Mouse (Mus musculus): Measurements from ENCODE around the gene Tuba1c. TPM values are rescaled to one million over a fixed set of nuclear protein-coding genes. Genes with fewer than 3 reads are reported as not detected.
A peak's percentile ranks its signal among the peaks of the same experiment; 100 is the strongest.

Tuba1c gene
- polyA plus RNA-seq (2017; shearing (Covaris generic)), result 100 to 1,000 TPM in 1 of 3 experiments, 10 to 100 TPM in 2; 70.4 to 203 (median 83.7) TPM

DNA sequence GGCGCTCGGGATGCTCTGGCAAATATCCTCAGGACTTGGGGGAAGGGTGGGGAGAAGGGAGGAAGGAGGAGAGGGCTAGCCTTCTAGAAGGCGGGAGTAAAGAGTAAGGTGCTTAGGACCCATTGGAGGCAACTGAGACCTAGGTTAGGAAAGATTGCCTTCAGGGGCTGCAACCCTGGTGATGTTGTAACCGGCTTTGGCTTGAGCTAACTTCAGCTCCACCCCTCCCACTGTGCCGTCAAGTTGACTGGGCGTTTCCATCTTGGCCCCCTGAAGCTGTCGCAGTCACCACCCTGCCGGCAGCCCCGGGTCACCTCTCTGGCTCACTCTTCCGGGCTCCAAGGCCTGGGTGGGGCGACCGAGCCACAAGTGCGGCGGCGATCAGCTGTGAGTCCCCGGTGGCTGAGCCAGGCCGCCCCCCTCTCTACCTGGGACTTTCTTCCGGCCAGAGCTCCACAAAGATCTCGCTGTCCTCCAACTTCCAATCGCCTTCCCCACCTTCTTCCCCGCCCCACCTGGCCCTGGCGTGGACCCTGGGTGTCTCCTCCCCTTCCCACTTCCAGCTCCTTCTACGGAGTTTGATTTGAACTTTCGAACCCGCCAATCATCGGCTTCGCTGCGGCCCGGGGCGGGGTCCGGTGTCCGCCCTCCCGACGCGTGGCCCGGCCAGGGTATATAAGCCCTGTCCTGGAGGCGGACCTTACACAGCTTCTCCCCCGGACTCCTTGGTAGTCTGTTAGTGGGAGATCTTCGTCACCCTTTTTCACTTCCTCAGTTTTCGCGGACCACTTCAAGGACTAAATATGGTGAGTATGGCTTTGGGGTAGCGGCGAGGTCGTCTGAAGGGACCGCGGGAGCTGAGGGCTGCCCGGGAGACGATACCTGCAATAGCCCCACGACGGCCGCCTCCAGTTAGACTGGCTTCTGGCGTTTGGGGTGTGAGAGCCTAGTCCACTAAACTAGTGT is at the start of gene Tuba1c:
TSS of gene Tuba1c (plus strand) at position 273 of the 966 bp plus-strand sequence.
- peak; percentile 90 for ATAC-seq

DNA sequence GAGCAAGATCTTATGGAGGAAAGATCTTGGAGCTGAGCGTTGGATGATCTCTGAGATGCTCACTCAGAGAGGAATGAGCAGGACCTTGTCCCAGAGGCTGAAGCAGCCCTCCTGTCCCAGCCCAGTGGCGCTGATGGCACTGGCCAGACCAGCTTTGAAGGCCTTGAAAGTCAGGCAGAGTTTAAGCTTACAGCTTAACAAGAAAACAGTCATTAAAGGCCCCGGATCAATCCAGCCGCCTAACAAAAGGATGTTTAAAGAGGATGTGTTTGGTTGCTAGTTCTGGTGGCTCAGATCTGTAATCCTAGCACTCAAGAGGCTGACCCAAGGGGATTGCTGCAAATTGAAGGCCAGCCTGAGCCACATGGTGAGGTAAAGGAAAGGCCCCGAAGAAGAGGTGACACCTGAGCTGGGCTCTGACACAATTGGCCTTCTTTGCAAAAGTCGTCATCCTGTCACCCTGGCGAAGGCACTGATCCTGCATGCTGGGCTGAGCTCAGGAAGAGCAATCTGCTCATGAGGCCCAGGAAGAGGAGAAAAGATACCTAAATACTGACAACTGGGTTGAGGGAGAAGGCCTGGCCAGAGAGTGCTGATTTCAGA is 49.6 kb upstream of the Tuba1c start:
- no peak for ATAC-seq

- no peak for ATAC-seq
Measured at GRCm38 (mm10) chr15:98982100-98982499, 47.6 kb upstream of the Tuba1c start.

- ATAC-seq, result no peak
Measured at GRCm38 (mm10) chr15:98983431-98984081, 46.1 kb upstream of the Tuba1c start.

- no peak for ATAC-seq
Measured at GRCm38 (mm10) chr15:98984681-98985080, 45.0 kb upstream of the Tuba1c start.

GRCm38 (mm10) chr15:98985240-98985981 is 44.3 kb upstream of the Tuba1c start:
- peak; percentile 96 for ATAC-seq

- no peak for ATAC-seq
Measured at GRCm38 (mm10) chr15:98985982-98986715, 43.5 kb upstream of the Tuba1c start.

DNA sequence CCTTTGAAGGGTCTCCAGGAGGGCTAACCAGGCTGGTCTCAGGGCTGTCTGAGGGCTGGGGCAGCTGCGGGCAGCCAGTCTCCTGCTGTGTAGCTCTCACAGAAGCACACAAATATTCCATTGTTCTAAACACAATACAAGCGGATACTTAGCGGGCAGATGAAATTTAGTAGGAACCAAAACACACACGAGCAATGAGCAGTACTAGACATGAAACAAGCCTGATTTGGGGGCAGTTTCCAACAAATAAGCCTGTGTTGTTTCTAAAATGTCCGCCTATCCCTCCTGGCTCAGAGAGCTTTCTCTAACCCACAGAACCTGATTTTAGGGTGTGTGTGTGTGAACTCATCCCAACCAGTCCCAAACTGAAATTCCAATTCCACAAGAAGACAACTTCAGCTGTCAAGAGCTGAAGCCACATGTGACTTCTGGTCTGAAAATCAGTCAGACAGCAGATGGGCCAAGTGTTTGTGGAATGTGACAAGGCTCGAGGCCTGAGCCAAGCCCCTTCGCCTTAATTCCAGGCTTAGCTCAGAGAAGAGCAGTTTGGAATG is 42.5 kb upstream of the Tuba1c start:
- ATAC-seq, result no peak

- no peak for ATAC-seq
Measured at GRCm38 (mm10) chr15:98987661-98988181, 42.0 kb upstream of the Tuba1c start.

GRCm38 (mm10) chr15:98988787-98989186 is 40.9 kb upstream of the Tuba1c start:
- no peak for ATAC-seq

DNA sequence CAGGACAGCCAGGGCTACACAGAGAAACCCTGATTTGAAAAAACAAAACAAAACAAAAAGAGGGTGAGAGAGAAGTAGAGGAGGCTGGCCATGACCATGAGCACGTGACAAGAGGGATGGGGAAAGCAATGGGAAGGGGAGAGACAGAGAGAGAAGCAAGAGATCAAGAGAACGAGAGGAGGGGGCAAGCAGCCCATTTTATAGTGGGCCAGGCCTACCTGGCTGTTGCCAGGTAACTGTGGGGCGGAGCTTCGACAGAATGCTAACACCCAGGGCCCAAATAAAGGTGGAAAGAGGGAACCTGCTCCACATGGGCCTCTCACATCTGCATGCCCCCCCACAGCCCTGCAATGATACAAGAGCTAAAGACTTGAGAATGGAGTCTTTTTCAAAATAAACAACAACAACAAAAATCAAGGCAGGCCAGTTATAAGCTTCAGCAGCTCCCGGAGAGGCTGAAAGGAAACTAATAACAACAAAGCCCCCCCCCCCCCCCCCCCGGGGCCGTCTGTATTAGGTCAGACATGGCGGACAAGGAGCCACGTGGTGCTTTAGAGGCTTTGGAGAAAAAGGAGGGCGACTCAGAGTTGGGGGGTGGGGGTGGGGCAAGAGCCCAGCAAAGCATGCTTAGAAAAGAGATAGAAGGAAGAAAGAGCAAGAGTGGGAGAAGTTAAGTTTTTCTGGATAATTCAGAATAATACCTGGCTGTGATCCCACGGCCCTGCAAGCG is 39.8 kb upstream of the Tuba1c start:
- ATAC-seq, result no peak

DNA sequence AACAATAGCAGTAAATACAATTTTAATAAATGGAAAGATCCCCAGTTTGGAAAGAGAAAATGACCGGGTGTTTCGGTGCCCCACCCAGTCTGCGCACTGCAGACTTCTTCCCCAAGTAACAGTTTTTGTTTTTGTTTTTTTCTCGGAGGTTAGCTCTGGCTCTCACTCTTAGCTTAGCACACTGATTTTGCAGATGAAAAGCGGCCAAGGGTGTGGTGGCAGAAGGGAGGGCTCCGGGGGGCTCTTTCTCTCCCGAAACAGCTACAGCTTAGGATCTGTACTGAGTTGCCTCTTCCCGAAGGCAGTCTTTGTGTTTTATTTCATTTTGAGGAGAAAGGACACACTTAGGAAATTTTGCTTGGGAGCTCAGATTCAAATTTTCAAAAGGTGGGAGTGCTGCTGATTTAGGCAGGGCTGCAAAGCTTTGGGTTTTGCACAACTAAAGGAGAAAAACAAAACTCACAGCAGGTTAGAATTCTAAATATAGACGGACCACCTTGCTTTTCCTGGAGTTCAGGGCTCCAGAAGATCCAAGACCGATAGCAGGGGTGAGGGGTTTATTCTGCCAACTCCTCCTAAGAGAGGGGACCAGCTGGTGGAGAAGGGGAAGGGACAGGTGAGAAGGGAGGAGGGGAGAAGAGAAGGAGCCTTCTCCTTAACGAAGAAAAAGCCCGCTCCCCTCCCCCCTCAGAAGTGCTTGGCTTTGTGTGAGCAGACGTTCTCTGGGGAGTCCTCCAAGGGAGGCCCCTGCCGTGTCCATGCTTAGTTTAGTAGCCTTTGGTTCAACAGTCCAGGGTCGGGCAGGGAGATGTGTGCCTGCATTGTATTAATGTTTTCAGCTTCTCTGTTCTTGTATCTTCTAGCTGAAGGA is 38.8 kb upstream of the Tuba1c start:
- no peak for ATAC-seq

DNA sequence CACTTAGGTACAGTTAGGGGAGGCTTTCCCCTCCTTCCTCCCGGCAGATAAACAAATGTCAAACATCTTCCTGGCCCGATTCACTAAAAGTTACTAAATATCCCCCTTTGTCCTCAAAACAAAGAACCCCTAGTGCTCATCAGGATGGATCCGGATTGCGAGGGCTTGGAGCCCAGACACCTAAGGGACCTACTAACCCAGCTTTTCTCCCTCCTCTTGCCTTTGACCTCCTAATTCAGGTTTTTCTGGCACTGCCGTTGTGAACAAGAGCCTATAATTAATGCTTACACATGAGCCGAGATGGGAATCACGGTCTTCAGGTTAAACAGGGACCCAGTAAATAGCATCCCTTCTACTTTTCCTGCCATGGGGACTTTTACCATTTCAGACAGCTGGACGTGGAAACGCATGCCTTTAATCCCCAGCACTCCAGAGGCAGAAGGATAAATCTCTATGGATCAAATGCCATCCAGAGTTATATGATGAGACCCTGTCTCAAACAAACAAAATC is 38.1 kb upstream of the Tuba1c start:
- ATAC-seq, result no peak

DNA sequence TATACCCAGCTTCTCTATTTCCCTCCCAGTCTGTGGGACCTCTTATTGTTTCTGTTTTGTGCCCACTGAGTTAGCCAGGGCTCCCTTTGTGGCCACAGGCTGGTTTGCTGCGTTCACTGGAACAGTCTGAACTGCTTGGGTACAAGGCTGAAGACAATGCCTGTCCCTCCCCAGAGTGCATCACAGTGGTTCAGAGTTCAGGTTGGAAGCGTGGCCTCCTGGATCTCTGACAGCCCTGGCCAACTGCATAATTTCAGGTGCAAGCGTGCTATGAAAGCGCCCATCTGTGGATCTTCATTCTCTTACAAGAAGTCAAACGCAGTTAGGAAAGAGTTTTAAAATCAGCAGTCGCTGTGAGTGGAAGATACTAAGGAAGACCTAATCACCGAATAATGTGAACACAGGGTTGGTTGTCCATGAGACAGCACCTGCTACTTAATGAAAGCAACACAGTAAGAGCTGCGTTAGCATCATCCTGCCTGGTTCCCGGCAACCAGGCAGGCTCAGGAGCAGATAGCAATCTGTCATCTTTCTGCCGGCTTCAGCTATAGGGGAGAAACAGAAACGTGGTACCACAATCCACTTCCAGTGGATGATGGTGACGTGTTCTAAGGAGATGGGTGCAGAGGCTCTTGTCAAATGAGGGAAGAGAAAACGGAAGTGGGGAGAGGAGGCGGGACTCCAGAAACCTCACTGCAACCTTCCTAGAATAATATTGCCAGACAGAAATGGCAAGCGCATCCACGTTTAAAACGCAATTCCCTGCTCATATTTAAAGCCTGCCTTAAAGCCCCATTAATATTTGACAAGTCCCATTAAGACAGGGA is 37.4 kb upstream of the Tuba1c start:
- peak; percentile 55 for ATAC-seq

DNA sequence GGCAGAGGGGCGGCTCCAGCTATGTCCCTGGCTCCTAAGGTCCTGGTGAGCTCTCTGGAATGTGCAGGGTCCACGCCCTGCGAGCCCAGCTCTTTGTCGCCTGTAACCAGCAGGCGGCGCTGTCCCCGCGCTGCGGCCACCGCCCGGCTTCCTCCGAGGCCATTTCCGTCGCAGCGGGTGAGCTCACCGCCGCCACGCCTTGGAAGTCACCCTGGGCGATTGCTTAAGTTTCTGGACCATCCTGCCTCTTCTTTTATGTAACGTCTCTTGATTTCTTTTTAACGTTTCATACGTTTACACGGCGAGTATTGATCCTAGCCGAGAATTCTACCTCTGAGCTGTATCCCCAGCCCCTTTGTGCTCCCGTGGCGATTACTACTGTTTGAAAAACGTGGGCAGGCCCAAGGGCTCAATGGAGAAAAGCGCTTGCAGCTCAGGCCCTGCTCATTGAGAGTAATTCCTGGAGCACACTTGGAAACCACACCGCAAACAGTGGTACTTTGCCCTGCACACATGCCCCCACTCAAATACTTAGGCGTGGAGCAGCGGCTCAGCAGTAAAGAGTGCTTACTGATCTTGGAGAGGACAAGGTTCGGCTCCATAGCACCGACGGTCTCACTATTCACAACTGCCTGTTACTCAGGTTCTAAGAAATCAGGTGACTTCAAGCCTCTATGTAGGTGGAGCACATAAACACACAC is 36.4 kb upstream of the Tuba1c start:
- peak; percentile 73 for ATAC-seq

- peak; percentile 69 for ATAC-seq
Measured at GRCm38 (mm10) chr15:98993865-98994264, 35.8 kb upstream of the Tuba1c start.

- no peak for ATAC-seq
Measured at GRCm38 (mm10) chr15:98994957-98995520, 34.7 kb upstream of the Tuba1c start.

Data from inflammation-experienced regulatory T-cells, adult 6 months (primary cell).